Mouse (Mus musculus) lung, postnatal 4 days (tissue): ENCODE measurements around the gene Foxf1.

Experiments
- DNase-seq, 2 experiments: peaks; one replicate each; pipeline ENCODE4 v3.0.0; 2021

Foxf1 gene

GRCm38 (mm10) chr8:121130522-121130921, 46.3 kb downstream of the Foxf1 start:
- DNase-seq: peak; percentile 43 to 56

GRCm38 (mm10) chr8:121132961-121133513, 48.9 kb downstream of the Foxf1 start:
- DNase-seq: no peak

DNA sequence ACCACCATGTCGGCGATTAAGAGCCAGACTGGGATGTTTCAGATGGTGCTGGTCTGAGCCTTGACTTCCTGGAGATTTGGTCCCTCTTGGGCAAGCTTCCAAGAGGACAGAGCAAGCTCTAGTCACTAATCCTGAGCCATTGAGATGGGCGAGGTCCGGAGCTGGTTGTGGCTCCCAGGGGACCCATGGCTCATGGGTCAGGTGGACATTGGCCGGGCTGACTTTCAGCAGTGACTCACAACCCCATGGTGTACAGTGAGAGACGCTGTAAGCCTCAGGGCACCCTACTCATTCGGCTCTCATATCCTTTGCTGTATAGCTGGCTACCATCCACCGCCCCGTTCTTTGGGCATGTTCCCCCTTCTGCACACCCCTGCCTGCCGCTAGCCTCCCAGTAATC, 49.9 kb downstream of the Foxf1 start:
- DNase-seq: no peak

DNA sequence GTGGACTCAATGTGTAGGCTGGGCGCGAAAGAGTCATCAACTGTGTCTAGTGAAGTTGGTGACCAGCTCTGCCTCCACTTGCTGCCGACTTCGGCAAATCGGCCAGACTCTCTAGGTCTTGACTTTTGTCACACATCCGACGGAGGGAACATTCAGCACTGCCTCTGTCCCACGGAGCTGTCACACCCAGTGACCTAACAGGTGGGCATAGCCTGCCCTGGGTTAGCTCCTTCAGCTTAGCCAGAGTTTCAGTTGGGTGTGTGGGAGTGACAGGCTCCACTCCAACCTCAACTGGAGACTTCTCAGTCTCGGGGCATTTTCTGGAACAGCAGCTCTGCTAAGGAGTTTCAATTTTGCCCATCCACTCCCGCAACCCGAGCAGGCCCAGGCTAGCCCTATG, 50.3 kb downstream of the Foxf1 start:
- DNase-seq: no peak

- DNase-seq: no peak
These were observed 52.7 kb downstream of the Foxf1 start for GRCm38 (mm10) chr8:121136856-121137255.
